Mouse (Mus musculus) adrenal gland, adult (tissue): ENCODE results near the gene Tmem126b.
A peak's percentile ranks its signal among the peaks of the same experiment; 100 is the strongest.

Source experiments
- DNase-seq, 2 experiments: peaks; one replicate each; pipeline ENCODE4 v3.0.0; 2022 to 2023; ENCODE audit warnings: low spot score in 1 of 2; ENCODE audit not compliant: inconsistent age in 2 of 2

Gene Tmem126b

GRCm38 (mm10) chr7:90426020-90427001, 49.5 kb downstream of the Tmem126b start, which contains the start of gene Ccdc89:
Gene Ccdc89 (plus strand): TSS chr7:90426577.
- DNase-seq = peak; percentile 85 to 94
